Mouse (Mus musculus): Measurements from ENCODE around the gene Selenof. TPM values are rescaled to one million over a fixed set of nuclear protein-coding genes. Genes with fewer than 3 reads are reported as not detected.

Gene Selenof
- polyA plus RNA-seq, 1 experiment from 2014 or later: 642 TPM

- Histone ChIP-seq H3K4me1 (peaks cover 7% of the 10 kb centered on the region; the same call in 1 of the 2 replicates), H3K36me3 (no peaks in the 10 kb centered on the region), H3K4me3 (replicated peaks) (no peak overlapping the region), H3K9ac (no peak overlapping the region), H3K27ac (replicated peaks) (no peak overlapping the region), H3K27me3 (no peaks in the 10 kb centered on the region), H3K9me3 (replicated peaks) (no peaks in the 10 kb centered on the region), H3K4me2 (replicated peaks) (no peak overlapping the region)
- 47% methylated on average over 5 of the region's 5 CpGs for WGBS
- ATAC-seq (ENCODE audit: insufficient number of reproducible peaks, low FRiP score, low TSS enrichment, low read depth): no peak
Measured at GRCm38 (mm10) chr3:144644202-144644601, 74.1 kb downstream of the Selenof start.

Other genes with a start within 250 kb of the Selenof start
- gene Hs2st1, start 123 bp upstream of the Selenof start, polyA plus RNA-seq (2015; fragmentation: Nextera tagmentation; extraction: Ambion mirVana): 15.2 and 15.3 TPM in 2 replicates
- gene Sh3glb1, start 150.0 kb downstream of the Selenof start, polyA plus RNA-seq (2015; fragmentation: Nextera tagmentation; extraction: Ambion mirVana): 130 and 132 TPM in 2 replicates
- 1.4 and 2.5 TPM in 2 replicates for gene Clca3a1, start 190.7 kb downstream of the Selenof start, polyA plus RNA-seq (2015; fragmentation: Nextera tagmentation; extraction: Ambion mirVana)
- 1.2 and 1.7 TPM in 2 replicates for gene Clca3a2, start 249.2 kb downstream of the Selenof start, polyA plus RNA-seq (2015; fragmentation: Nextera tagmentation; extraction: Ambion mirVana)

Measured in embryonic facial prominence, embryonic 15.5 days (tissue).